Mouse (Mus musculus): ENCODE measurements at regions not wholly inside any gene's neighbourhood (a gene's known extent, or its start where the extent isn't known, plus 50 kb on each side); places are given as distances from the start of the nearest gene placed in this dataset.
"Not testable (repeated sequence)": the region's sequence is repeated elsewhere in the genome, so short reads cannot be mapped to it uniquely, and the experiment has no call there.

DNA sequence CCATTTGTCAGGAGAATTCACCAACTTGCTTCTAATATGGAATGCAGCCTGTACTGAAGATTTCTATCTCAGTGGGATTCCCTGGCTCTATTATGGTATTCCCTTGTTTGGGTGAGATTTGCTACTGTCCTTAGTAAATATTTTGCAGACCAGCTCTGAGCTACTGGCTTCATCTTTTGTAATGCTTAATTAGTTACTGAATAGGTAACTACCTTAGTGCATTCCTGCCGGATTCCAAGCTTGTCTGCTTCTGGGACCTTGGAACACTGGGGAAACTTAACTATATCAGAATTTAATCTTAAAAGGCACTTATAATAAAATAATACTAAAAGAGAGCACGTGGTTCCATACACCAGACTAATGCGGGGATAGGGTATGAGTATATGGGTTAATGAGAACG, 257.4 kb downstream of the Antxr2 start:
- not testable (repeated sequence) for H3K27ac ChIP-seq; H3K9me3 ChIP-seq; H3K4me2 ChIP-seq; H3K27me3 ChIP-seq; H3K4me1 ChIP-seq (replicated peaks); H3K4me3 ChIP-seq (replicated peaks); ATAC-seq (ENCODE audit: insufficient number of reproducible peaks, insufficient read depth, low FRiP score, low TSS enrichment, low read depth); H3K36me3 ChIP-seq; H3K9ac ChIP-seq (replicated peaks)
- WGBS: 73% methylated on average over 4 of the region's 4 CpGs

DNA sequence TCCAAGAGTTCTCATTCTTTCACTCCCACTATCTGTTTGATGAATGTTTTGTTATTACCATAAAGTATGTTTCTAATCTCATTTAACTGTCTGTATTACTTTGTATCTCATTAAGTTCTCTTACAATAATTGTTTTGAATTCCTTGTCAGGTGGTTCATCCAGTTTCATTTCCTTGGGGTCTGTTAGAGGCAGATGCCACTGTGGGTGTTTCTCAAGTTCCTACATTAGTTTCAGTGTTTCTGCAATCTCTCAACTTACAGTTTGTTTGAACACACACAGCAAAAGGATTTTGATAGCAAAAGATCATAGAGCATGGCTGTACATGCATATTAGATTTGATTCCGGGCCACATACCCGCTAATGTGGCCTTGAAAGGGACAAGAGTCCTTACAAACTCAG, 280.5 kb upstream of the Gk2 start:
- Histone ChIP-seq H3K36me3 (no peaks in the 10 kb centered on the region), H3K9me3 (no peaks in the 10 kb centered on the region), H3K27ac (no peak overlapping the region)

DNA sequence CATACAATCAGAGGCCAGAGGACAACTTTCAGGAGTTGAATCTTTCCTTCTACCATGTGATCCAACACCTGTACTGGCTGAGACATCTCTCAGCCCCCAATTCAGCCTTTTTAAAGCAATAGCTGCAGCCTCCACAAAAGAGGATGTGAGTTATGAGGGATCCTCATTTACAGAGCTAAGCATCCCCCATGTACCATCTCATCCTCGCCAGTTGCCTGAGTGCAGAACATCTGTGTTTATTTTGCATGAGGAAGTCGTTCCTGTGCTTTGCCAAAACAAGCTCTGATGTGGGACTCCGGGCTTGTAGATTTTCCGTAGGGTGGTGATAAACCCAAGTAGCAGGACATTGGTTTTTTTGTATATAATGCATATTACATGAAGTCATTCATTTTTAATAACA, 274.1 kb upstream of the Gk2 start:
- no peak overlapping the region for H3K4me3 ChIP-seq (replicated peaks)
- H3K27ac ChIP-seq: no peak overlapping the region
- H3K4me1 ChIP-seq (replicated peaks): peaks cover 9% of the 10 kb centered on the region; the same call in 1 of the 2 replicates
- H3K36me3 ChIP-seq: no peaks in the 10 kb centered on the region
- no peaks in the 10 kb centered on the region for H3K27me3 ChIP-seq
- WGBS: 51% methylated on average over 4 of the region's 4 CpGs
- no peak overlapping the region for H3K9ac ChIP-seq (replicated peaks)
- ATAC-seq (ENCODE audit: insufficient number of reproducible peaks, insufficient read depth, low FRiP score, low TSS enrichment, low read depth): no peak
- H3K9me3 ChIP-seq: no peaks in the 10 kb centered on the region
- H3K4me2 ChIP-seq: no peak overlapping the region

More for the DNA sequence above, 280.5 kb upstream of the Gk2 start:
- no peak overlapping the region for H3K4me3 ChIP-seq (replicated peaks)
- H3K9ac ChIP-seq (replicated peaks): no peak overlapping the region
- 87% methylated on average over 2 of the region's 2 CpGs for WGBS
- no peak for ATAC-seq (ENCODE audit: insufficient number of reproducible peaks, insufficient read depth, low FRiP score, low TSS enrichment, low read depth)
- H3K4me2 ChIP-seq: no peak overlapping the region
- peaks cover 9% of the 10 kb centered on the region; the same call in 1 of the 2 replicates for H3K4me1 ChIP-seq (replicated peaks)
- no peaks in the 10 kb centered on the region for H3K27me3 ChIP-seq

DNA sequence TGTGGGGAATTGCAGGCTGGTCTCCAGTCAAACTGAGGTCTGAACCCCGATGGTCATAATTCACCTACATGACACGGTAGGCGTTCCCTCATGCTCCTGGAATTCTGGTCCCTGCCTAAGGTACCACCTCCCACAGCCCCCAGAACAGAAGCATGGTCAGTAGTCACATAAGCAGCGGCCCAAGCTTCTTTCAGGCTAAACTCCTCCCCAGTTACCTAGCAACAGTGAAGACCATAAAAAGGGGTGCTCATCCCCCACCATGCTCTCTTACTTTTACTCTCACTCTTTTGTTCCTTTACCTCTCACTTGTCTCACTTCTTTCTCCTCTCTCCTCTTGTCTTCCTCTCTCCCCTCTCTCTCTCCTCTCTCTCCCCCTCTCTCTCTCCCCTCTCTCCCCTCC, 262.5 kb upstream of the Gk2 start:
- H3K9me3 ChIP-seq; H3K4me1 ChIP-seq (replicated peaks); H3K9ac ChIP-seq (replicated peaks); H3K4me3 ChIP-seq (replicated peaks); H3K27me3 ChIP-seq; ATAC-seq (ENCODE audit: insufficient number of reproducible peaks, insufficient read depth, low FRiP score, low TSS enrichment, low read depth); H3K4me2 ChIP-seq; H3K36me3 ChIP-seq; H3K27ac ChIP-seq: not testable (repeated sequence)
- WGBS: 52% methylated on average over 4 of the region's 4 CpGs

DNA sequence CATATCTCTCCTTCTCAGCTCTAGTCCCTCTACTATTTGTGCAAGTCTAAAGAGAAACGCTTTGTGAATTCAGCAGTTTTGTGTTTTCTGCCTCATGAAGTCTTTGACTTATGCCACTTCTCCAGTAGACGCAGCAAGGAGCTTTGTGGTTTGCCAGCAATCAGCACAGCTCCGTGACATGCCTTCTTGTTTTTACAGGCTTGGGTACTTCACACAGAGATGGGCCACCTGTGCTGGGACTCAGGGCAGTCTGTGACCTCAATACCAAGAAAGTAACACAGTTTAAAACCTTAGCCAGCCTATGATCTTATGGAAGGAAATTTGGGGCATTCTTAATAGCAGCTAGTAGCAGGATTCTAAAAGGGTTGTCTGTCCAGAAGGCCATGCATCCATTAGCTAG, 248.4 kb upstream of the Gk2 start:
- no peak overlapping the region for H3K27ac ChIP-seq
- no peak for ATAC-seq (ENCODE audit: insufficient number of reproducible peaks, insufficient read depth, low FRiP score, low TSS enrichment, low read depth)
- no peaks in the 10 kb centered on the region for H3K36me3 ChIP-seq
- H3K4me3 ChIP-seq (replicated peaks): no peak overlapping the region
- H3K4me2 ChIP-seq: no peak overlapping the region
- no peaks in the 10 kb centered on the region for H3K4me1 ChIP-seq (replicated peaks)
- WGBS: 71% methylated on average over 3 of the region's 3 CpGs
- no peaks in the 10 kb centered on the region for H3K27me3 ChIP-seq
- H3K9ac ChIP-seq (replicated peaks): no peak overlapping the region
- H3K9me3 ChIP-seq: no peaks in the 10 kb centered on the region

DNA sequence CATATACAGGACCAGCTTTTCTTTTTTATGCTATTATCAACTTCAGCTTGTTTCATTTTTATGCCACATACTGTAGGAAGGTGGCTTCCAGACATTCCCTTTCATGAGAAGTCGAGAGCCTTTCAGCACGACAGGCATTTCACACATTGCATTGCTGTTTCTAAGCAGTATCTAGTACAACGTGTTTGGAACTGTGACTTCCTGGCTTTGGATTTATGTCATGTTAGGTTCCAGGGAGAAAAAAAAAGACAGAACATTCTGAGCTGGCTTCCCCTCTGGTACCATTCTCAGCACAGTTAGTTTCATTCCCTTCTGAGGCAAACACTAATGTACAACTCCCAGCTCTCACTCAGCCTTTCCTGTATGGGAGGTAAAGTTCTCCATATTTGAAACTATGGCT, 243.7 kb upstream of the Gk2 start:
- Histone ChIP-seq H3K27ac (no peak overlapping the region), H3K4me3 (replicated peaks) (no peak overlapping the region), H3K9ac (replicated peaks) (no peak overlapping the region), H3K4me1 (replicated peaks) (no peaks in the 10 kb centered on the region), H3K36me3 (no peaks in the 10 kb centered on the region), H3K9me3 (no peaks in the 10 kb centered on the region), H3K4me2 (no peak overlapping the region), H3K27me3 (no peaks in the 10 kb centered on the region)
- ATAC-seq (ENCODE audit: insufficient number of reproducible peaks, insufficient read depth, low FRiP score, low TSS enrichment, low read depth): no peak
- WGBS: 78% methylated on average over 3 of the region's 3 CpGs

DNA sequence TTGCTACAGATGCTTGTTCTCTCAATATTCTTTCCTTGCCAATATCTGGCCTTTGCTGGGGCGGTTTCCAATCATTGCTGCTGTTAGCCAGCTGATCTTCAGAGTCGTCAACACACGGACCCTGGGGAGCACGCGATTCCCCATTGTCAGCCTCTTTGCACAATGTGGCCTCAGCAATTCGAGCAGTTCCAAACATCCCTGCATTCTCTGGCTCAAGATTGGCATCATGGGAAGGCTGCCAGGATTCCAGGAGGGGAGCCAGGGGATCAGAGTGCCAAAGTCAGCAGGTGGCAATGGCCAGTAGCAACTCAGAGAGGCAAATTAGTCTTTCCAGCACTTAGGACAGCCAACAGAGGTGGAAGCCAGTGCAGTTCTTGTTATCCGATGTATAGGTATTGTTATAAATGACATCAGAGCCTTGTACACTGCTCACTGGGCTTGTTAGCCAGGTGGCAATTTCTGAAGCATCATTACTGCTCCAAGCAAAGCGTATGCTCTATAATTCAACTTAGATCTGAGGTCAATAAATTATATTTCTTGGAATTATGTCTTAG, 240.8 kb upstream of the Gk2 start:
- Histone ChIP-seq H3K27ac (no peak overlapping the region), H3K27me3 (no peaks in the 10 kb centered on the region), H3K36me3 (no peaks in the 10 kb centered on the region), H3K4me2 (no peak overlapping the region), H3K9me3 (no peaks in the 10 kb centered on the region), H3K4me3 (replicated peaks) (no peak overlapping the region), H3K9ac (replicated peaks) (no peak overlapping the region), H3K4me1 (replicated peaks) (no peaks in the 10 kb centered on the region)
- WGBS: 74% methylated on average over 8 of the region's 8 CpGs
- no peak for ATAC-seq (ENCODE audit: insufficient number of reproducible peaks, insufficient read depth, low FRiP score, low TSS enrichment, low read depth)

DNA sequence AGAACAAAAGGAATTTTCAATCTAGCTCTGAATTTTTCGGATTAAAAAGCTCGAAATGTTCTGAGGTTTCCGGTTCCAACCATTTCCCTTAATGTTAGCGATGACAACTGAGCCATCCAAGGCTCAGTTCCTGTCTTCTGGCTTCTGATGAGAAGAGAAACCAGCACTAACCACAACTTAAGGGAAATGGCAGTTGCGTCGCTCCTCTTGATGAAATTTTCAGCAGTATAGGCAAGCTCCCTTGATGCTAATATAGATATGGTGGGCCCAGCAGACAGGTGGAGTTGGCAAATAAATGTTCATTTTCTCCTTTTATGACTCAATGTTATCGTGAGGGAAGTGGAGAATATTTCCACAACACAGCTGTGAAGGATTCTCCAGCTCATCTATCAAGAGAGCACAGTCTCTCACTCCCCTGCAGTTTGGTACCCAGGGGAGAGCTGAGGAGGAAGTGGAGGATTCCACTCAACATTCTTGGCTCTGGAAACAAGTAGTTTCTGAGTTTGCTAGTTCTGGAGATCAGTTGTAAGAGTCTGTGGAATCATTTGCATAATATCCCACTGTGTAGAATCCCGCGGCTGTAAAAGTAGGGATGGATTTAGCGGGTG, 236.6 kb upstream of the Gk2 start:
- ATAC-seq (ENCODE audit: insufficient number of reproducible peaks, insufficient read depth, low FRiP score, low TSS enrichment, low read depth): no peak
- H3K9me3 ChIP-seq: no peaks in the 10 kb centered on the region
- H3K27me3 ChIP-seq: no peaks in the 10 kb centered on the region
- no peak overlapping the region for H3K4me2 ChIP-seq
- no peak overlapping the region for H3K27ac ChIP-seq
- H3K36me3 ChIP-seq: no peaks in the 10 kb centered on the region
- H3K4me1 ChIP-seq (replicated peaks): no peaks in the 10 kb centered on the region
- 88% methylated on average over 10 of the region's 10 CpGs for WGBS
- no peak overlapping the region for H3K9ac ChIP-seq (replicated peaks)
- no peak overlapping the region for H3K4me3 ChIP-seq (replicated peaks)

DNA sequence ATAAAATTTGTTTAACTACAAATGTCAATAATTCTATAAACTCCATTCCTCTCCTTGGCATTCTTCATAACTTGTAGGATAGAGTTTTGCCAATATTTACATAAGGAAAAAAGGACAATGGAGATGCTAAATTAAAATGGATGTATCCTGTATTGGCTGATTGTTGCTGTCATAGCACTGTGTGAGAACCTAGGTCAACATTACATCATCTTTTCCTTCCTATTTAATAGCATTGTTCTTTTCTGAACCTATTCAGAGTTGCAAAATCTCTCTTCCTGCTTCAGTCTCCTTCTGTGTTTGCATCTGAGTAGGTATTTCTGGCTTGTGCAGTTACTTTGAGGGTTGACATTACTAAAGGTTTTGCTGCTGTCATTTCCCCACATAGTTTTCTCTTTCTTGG, 228.6 kb upstream of the Gk2 start:
- ATAC-seq (ENCODE audit: insufficient number of reproducible peaks, insufficient read depth, low FRiP score, low TSS enrichment, low read depth): no peak
- no peak overlapping the region for H3K9ac ChIP-seq (replicated peaks)
- H3K4me3 ChIP-seq (replicated peaks): no peak overlapping the region
- no peak overlapping the region for H3K4me2 ChIP-seq
- no peak overlapping the region for H3K27ac ChIP-seq
- no peaks in the 10 kb centered on the region for H3K27me3 ChIP-seq
- H3K9me3 ChIP-seq: no peaks in the 10 kb centered on the region
- H3K36me3 ChIP-seq: no peaks in the 10 kb centered on the region
- no peaks in the 10 kb centered on the region for H3K4me1 ChIP-seq (replicated peaks)

DNA sequence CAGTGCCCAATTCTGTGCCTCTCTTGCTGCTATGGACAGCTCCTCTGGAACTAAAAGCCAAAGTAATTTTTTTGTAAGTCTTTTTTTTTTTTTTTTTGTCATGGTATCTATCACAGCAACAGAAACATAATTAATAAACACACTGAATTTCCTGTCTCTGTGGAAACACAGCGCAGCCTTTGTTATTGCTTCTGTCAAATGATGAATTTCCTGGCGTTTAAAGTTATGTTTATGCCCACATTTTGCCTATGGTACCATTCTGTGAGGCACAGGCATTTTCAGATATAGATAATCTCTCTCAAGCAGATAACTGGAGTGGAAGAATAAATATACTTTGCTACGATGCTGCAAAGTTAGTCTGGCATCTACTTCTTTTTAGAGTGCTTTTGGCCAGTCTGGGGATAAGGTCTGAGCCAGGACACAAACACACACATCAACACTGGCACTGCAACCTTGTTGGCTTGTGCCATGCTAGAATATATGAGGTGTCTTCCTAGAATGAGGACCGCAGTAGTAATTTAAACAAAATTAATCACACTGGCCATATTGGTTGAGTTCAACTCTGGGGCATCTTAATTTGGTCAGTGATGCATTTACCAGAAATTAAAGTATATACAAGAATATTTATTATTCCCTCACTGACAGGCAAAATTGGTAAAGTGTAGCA, 227.9 kb upstream of the Gk2 start:
- no peak overlapping the region for H3K27ac ChIP-seq
- no peak overlapping the region for H3K9ac ChIP-seq (replicated peaks)
- ATAC-seq (ENCODE audit: insufficient number of reproducible peaks, insufficient read depth, low FRiP score, low TSS enrichment, low read depth): no peak
- H3K36me3 ChIP-seq: no peaks in the 10 kb centered on the region
- 85% methylated on average over 4 of the region's 4 CpGs for WGBS
- no peak overlapping the region for H3K4me3 ChIP-seq (replicated peaks)
- no peak overlapping the region for H3K4me2 ChIP-seq
- H3K27me3 ChIP-seq: no peaks in the 10 kb centered on the region
- no peaks in the 10 kb centered on the region for H3K9me3 ChIP-seq
- no peaks in the 10 kb centered on the region for H3K4me1 ChIP-seq (replicated peaks)

DNA sequence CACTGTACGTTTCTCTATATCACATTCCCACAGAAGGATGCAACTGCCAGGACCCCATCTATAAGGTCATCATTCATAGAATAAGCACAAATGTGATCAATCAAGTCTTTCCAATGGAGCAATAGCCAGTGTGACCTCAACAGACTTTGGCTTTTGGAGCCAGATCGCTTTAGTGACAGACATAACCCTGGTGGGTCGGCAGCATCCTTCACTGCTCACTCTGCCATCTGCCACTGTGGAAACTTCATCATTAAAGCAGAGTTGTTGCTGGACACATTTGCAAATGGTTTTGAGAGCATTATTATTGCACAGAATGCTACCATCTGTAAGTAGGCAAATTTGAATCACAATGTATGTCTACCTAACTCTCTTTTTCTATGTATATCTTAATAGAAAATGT, 212.9 kb upstream of the Gk2 start:
- Histone ChIP-seq H3K27ac (no peak overlapping the region), H3K9ac (replicated peaks) (no peak overlapping the region), H3K9me3 (no peaks in the 10 kb centered on the region), H3K27me3 (no peaks in the 10 kb centered on the region), H3K4me1 (replicated peaks) (no peaks in the 10 kb centered on the region), H3K4me2 (no peak overlapping the region), H3K36me3 (no peaks in the 10 kb centered on the region), H3K4me3 (replicated peaks) (no peak overlapping the region)
- no peak for ATAC-seq (ENCODE audit: insufficient number of reproducible peaks, insufficient read depth, low FRiP score, low TSS enrichment, low read depth)
- WGBS: 75% methylated on average over 3 of the region's 3 CpGs
